Mouse (Mus musculus): ENCODE data around the gene Agrp. TPM values are rescaled to one million over a fixed set of nuclear protein-coding genes. Genes with fewer than 3 reads are reported as not detected.
"Not testable (repeated sequence)": the region's sequence is repeated elsewhere in the genome, so short reads cannot be mapped to it uniquely, and the experiment has no call there.

Agrp gene
- polyA plus RNA-seq, 1 experiment from 2014 or later, result 0.75 TPM

DNA sequence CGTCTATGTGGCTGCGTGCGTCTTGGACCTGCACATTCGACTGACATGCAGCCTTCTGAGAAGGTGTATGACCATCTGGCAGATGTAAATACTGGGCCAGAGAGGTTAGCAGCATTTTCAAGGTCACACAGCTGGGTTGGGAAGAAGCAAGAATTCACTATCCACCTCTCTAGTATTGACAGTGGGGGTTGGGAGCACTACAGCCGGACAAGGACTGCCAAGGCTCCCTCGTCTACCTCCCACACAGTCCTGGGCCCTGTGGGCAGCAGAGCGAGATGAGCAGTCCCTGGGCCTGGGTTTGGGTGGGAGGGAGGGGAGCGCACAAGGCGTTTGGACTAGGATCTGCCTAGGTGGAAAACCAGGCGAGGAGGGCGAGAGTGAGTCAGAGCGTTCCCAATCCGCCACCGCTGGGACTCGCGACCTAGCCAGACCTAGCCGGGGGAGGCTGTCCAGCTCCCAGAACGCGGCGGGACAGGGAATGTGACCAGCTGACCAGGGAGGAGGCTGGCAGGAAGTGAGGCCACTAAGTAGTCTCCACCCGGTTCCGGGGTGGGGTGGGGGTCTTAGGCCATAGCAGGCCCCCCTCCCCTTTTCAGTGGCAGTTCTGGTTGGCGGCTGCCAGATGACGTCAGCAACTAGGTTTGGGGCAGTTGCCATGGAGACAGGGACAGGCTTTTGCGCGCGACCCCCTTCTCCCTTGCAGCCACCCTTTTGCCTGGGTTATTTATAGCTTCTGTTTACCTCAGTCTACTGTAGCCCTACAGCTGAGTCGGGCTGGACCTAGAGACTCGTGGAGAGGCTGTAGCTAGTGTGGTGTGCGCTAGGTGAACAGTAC, 30.8 kb downstream of the Agrp start:
- no peaks in the 10 kb centered on the region for H3K9me3 ChIP-seq (ENCODE audit: low read length)
- 4% methylated on average over 29 of the region's 30 CpGs for WGBS

GRCm38 (mm10) chr8:105605491-105606188, 31.6 kb downstream of the Agrp start:
- WGBS, result under 1% methylated on average over 33 of the region's 39 CpGs
- H3K4me3 ChIP-seq (ENCODE audit: low read depth, low read length), result peak overlapping the region; percentile 72
- no peak for TF ChIP-seq EP300 (IDR thresholded peaks at IDR 0.05)
- no peak for TF ChIP-seq CTCF (IDR thresholded peaks at IDR 0.05)
- peak overlapping the region; percentile 71 for H3K4me2 ChIP-seq (replicated peaks; ENCODE audit: low read depth, low read length)
- H3K9ac ChIP-seq (replicated peaks; ENCODE audit: low read depth), result peak overlapping the region; percentile 90
- peak; percentile 47 for DNase-seq (ENCODE audit: low spot score)
- peak overlapping the region; percentile 92 for H3K27ac ChIP-seq (ENCODE audit: low read length)
- peak; percentile 42 for ATAC-seq
- H3K4me1 ChIP-seq (ENCODE audit: insufficient read depth, low read depth, low read length), result 0 out of 2 replicates have a peak, but pooled peaks cover 4% of the 10 kb centered on the region
- no peaks in the 10 kb centered on the region for H3K9me3 ChIP-seq (ENCODE audit: low read length)
- no peaks in the 10 kb centered on the region for H3K36me3 ChIP-seq (ENCODE audit: insufficient read depth, low read length)
- no peaks in the 10 kb centered on the region for H3K27me3 ChIP-seq (replicated peaks; ENCODE audit: insufficient read depth, low read length)

More for the DNA sequence above, 30.8 kb downstream of the Agrp start:
- H3K4me3 ChIP-seq (ENCODE audit: low read depth, low read length), result peak overlapping the region; percentile 72
- peak; percentile 97 for DNase-seq (ENCODE audit: low spot score)
- 0 out of 2 replicates have a peak, but pooled peaks cover 4% of the 10 kb centered on the region for H3K4me1 ChIP-seq (ENCODE audit: insufficient read depth, low read depth, low read length)
- peak overlapping the region; percentile 71 for H3K4me2 ChIP-seq (replicated peaks; ENCODE audit: low read depth, low read length)
- H3K36me3 ChIP-seq (ENCODE audit: insufficient read depth, low read length), result no peaks in the 10 kb centered on the region
- H3K27me3 ChIP-seq (replicated peaks; ENCODE audit: insufficient read depth, low read length), result no peaks in the 10 kb centered on the region
- H3K27ac ChIP-seq (ENCODE audit: low read length), result peak overlapping the region; percentile 92
- H3K9ac ChIP-seq (replicated peaks; ENCODE audit: low read depth), result peak overlapping the region; percentile 90
- peak; percentile 88 for ATAC-seq
- TF ChIP-seq CTCF (IDR thresholded peaks at IDR 0.05), result 0 out of 2 replicates have a peak, but pooled peaks have one; percentile 3
- peak; percentile 60; the same call in 1 of the 2 replicates for TF ChIP-seq EP300 (IDR thresholded peaks at IDR 0.05)

DNA sequence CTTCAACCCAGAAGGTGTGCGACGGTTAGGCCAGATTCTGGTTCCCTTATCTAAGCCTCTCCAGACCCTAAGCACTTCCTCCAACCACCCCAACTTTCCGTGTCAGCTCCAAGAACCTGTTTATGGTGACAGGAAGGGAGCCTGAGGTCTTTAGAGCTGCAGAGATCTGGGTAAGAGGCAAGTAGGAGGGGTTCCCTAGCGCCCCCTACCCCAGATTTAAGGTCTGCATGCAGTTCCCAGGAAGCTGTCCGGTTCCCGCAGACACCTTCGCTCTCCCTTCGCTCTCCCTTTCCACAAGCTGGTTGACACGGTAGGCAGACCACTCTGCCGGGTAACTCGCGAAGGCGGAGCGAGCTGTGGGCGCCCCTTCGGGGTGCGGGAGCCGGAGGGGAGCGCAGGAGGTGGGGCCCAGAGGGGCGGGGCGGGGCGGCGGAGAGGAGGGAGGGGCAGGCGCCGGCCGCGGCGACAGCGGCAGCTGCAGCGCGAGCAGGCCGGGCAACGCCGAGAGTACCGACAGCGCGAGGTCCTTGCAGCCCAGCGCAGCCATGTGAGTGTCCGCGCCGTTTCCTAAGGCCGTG, 32.3 kb downstream of the Agrp start, which contains the start of gene Ripor1:
Gene Ripor1 (plus strand): TSS at position 452 of the 578 bp plus-strand sequence.
- DNase-seq (ENCODE audit: low spot score) (peak; percentile 87), ATAC-seq (peak; percentile 82)
- Histone ChIP-seq H3K4me3 (ENCODE audit: low read depth, low read length) (peak within 1 kb of the TSS; percentile 72), H3K9ac (replicated peaks; ENCODE audit: low read depth) (peak within 1 kb of the TSS; percentile 90), H3K27ac (ENCODE audit: low read length) (peak within 1 kb of the TSS; percentile 92), H3K9me3 (ENCODE audit: low read length) (no peaks in the 10 kb centered on the region), H3K27me3 (replicated peaks; ENCODE audit: insufficient read depth, low read length) (no peaks in the 10 kb centered on the region), H3K36me3 (ENCODE audit: insufficient read depth, low read length) (no peaks in the 10 kb centered on the region), H3K4me1 (ENCODE audit: insufficient read depth, low read depth, low read length) (0 out of 2 replicates have a peak, but pooled peaks cover 4% of the 10 kb centered on the region), H3K4me2 (replicated peaks; ENCODE audit: low read depth, low read length) (peak within 1 kb of the TSS; percentile 71)
- TF ChIP-seq CTCF (IDR thresholded peaks at IDR 0.05) (peak; percentile 67), EP300 (IDR thresholded peaks at IDR 0.05) (no peak)
- 1% methylated on average over 16 of the region's 42 CpGs for WGBS

GRCm38 (mm10) chr8:105602540-105602939, 34.7 kb downstream of the Agrp start:
- not testable (repeated sequence) for H3K27ac ChIP-seq (ENCODE audit: low read length); H3K9ac ChIP-seq (replicated peaks; ENCODE audit: low read depth); H3K4me3 ChIP-seq (ENCODE audit: low read depth, low read length); H3K9me3 ChIP-seq (ENCODE audit: low read length); H3K4me2 ChIP-seq (replicated peaks; ENCODE audit: low read depth, low read length); ATAC-seq; H3K4me1 ChIP-seq (ENCODE audit: insufficient read depth, low read depth, low read length); H3K36me3 ChIP-seq (ENCODE audit: insufficient read depth, low read length); H3K27me3 ChIP-seq (replicated peaks; ENCODE audit: insufficient read depth, low read length); DNase-seq (ENCODE audit: low spot score)
- WGBS, result 75% methylated on average over 3 of the region's 3 CpGs

- H3K4me3 ChIP-seq (ENCODE audit: low read depth, low read length), result no peak overlapping the region
- H3K9ac ChIP-seq (replicated peaks; ENCODE audit: low read depth), result no peak overlapping the region
- H3K27ac ChIP-seq (ENCODE audit: low read length), result no peak overlapping the region
- ATAC-seq (no peak), DNase-seq (ENCODE audit: low spot score) (no peak)
- H3K36me3 ChIP-seq (ENCODE audit: insufficient read depth, low read length), result no peaks in the 10 kb centered on the region
- H3K9me3 ChIP-seq (ENCODE audit: low read length), result no peaks in the 10 kb centered on the region
- 71% methylated on average over 5 of the region's 5 CpGs for WGBS
- no peak for TF ChIP-seq CTCF (IDR thresholded peaks at IDR 0.05)
- no peak for TF ChIP-seq EP300 (IDR thresholded peaks at IDR 0.05)
- H3K27me3 ChIP-seq (replicated peaks; ENCODE audit: insufficient read depth, low read length), result no peaks in the 10 kb centered on the region
- H3K4me1 ChIP-seq (ENCODE audit: insufficient read depth, low read depth, low read length), result 0 out of 2 replicates have a peak, but pooled peaks cover 4% of the 10 kb centered on the region
- no peak overlapping the region for H3K4me2 ChIP-seq (replicated peaks; ENCODE audit: low read depth, low read length)
Measured at GRCm38 (mm10) chr8:105601301-105601700, 35.9 kb downstream of the Agrp start.

DNA sequence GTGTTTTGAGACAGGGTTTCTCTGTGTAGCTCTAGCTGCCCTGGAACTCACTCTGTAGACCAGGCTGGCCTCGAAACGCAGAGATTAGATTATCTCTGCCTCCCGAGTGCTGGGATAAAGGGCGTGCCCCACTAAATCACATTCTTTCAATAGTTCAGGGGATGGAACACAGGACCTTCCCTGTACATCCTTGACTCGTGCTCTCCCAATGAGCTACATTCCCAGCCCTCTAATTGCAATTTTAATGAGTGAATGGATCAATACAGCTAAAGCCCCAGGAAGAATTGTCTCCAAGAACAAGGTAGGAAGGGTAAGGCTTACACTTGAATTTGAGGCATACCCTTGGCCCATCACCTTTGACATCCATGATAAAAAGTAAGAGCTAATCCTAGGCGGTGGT, 38.4 kb downstream of the Agrp start:
- no peaks in the 10 kb centered on the region for H3K4me1 ChIP-seq (ENCODE audit: insufficient read depth, low read depth, low read length)
- DNase-seq (ENCODE audit: low spot score) (no peak), ATAC-seq (no peak)
- WGBS, result 83% methylated on average over 6 of the region's 6 CpGs
- no peak overlapping the region for H3K4me2 ChIP-seq (replicated peaks; ENCODE audit: low read depth, low read length)
- no peaks in the 10 kb centered on the region for H3K27me3 ChIP-seq (replicated peaks; ENCODE audit: insufficient read depth, low read length)
- H3K9ac ChIP-seq (replicated peaks; ENCODE audit: low read depth), result no peak overlapping the region
- H3K36me3 ChIP-seq (ENCODE audit: insufficient read depth, low read length), result no peaks in the 10 kb centered on the region
- TF ChIP-seq CTCF (IDR thresholded peaks at IDR 0.05) (no peak), EP300 (IDR thresholded peaks at IDR 0.05) (no peak)
- no peaks in the 10 kb centered on the region for H3K9me3 ChIP-seq (ENCODE audit: low read length)
- no peak overlapping the region for H3K27ac ChIP-seq (ENCODE audit: low read length)
- no peak overlapping the region for H3K4me3 ChIP-seq (ENCODE audit: low read depth, low read length)
